ENCODE assay signal across 9 mouse cellular contexts in the genomic region with DNA sequence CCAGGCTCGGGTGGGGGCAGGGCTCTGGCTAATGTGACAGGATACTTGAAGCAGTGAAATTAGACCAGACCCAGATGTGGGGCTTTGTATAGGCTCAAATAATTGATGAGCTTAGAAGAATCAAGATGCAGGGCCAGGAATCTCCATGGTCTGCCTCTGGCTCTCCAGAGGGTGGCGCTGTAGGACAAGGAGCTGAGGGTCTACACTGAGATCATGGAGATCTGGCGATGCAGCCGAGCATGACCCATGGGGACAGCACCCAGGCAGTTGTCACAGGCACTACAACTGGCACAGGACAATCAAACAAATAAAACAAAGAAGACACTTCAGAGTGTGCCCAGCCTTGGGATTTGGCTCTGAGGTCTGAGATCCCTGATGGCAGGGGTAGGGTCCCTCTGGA. TPM values are rescaled to one million over a fixed set of nuclear protein-coding genes. Genes with fewer than 3 reads are reported as not detected.
DNase-seq lines count a peak whose midpoint lies in the region; ATAC-seq and TF ChIP-seq lines count a peak whose summit lies in the region.
"Had no signal": no experiment of that assay in that cellular context is flagged by ENCODE, and none has a peak within 500 bp of the region (broad histone marks: within the 10 kb centered on the region; RNA-seq: fewer than 3 reads in every experiment).

No protein-coding gene starts in this region.

- H3K4me2 ChIP-seq in lung, embryonic 14.5 days = no peak overlapping the region

- H3K9me3 ChIP-seq in lung, embryonic 14.5 days (ENCODE audit: low read depth, low read length) = no peaks in the 10 kb centered on the region

- no peak overlapping the region for H3K9ac ChIP-seq in lung, embryonic 14.5 days

- TF ChIP-seq CTCF in lung, embryonic 14.5 days (IDR thresholded peaks at IDR 0.05; ENCODE audit: low read depth) = peak; percentile 89

- ATAC-seq in lung, embryonic 14.5 days (ENCODE audit: insufficient read depth) = no peak; the same call in 1 of the 2 replicates

- no peak overlapping the region for H3K27ac ChIP-seq in lung, embryonic 14.5 days (ENCODE audit: low read depth)

- H3K27me3 ChIP-seq in lung, embryonic 14.5 days (ENCODE audit: insufficient read depth, low read length) = peaks cover 32% of the 10 kb centered on the region

- 2% methylated on average over 4 of the region's 4 CpGs for WGBS in lung, embryonic 14.5 days

- peak; percentile 61 for DNase-seq in 3T3-L1 (ENCODE audit: low read depth, low spot score)
- peak; percentile 53 for DNase-seq in Muller cell, postnatal 12 days (ENCODE audit: inconsistent ontology term)
- DNase-seq in cerebellum, adult 9-11 months = peak; percentile 63
- DNase-seq in frontal cortex, postnatal 25 days (ENCODE audit: low spot score in 2 of 2) = peak; percentile 31 to 65
- peak; percentile 86 to 89 for DNase-seq in kidney, postnatal 4 days
- peak; percentile 80 for DNase-seq in lung, embryonic 14.5 days
- DNase-seq in retina, embryonic 14.5 days (ENCODE audit: low spot score) = peak; percentile 92
- DNase-seq in urinary bladder, postnatal 25 days (ENCODE audit: low spot score) = peak; percentile 63

- H3K36me3 ChIP-seq in lung, embryonic 14.5 days (ENCODE audit: insufficient read depth) = no peaks in the 10 kb centered on the region

- no peak overlapping the region for H3K4me3 ChIP-seq in lung, embryonic 14.5 days (ENCODE audit: low read depth, low read length)
- H3K4me3 ChIP-seq: erythroblast, embryonic 14.5 days had no signal

- no peaks in the 10 kb centered on the region for H3K4me1 ChIP-seq in lung, embryonic 14.5 days (ENCODE audit: insufficient read depth)

RNA-seq across cellular contexts. Expression of a gene that starts 7.4 kb away (rescaled TPM):
- polyA plus RNA-seq in lung, embryonic 14.5 days (2014; fragmentation: Nextera tagmentation; extraction: Ambion mirVana) = not detected in 2 replicates
- polyA plus RNA-seq: erythroblast, embryonic 14.5 days had no signal
